Mouse (Mus musculus): ENCODE data around the gene Dab1. TPM values are rescaled to one million over a fixed set of nuclear protein-coding genes. Genes with fewer than 3 reads are reported as not detected.

The Dab1 gene
- polyA plus RNA-seq, 1 experiment from 2014 or later: 55.4 TPM

DNA sequence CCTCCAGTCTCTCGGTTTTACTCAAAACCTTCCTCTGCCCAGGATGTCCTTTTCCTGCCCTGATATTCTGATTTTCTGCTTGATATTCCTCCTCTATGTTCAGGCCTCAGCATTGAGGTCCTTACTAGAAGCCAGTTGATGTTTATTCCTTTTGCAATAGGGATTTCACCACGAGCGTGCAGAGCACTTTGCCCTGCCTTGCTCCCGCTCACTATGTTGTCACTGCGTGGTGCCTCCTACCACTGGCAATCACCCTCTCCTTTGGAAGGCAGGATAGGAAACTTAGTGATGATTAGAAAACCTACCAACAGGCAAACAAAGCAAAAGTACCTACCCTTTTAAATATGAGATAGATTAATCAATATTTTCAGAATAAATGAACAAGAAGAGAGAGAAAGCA lies 1160.3 kb downstream of the Dab1 start:
- DNase-seq (ENCODE audit: low spot score): no peak
- H3K27me3 ChIP-seq (ENCODE audit: control insufficient read depth, insufficient read depth, low read length): no peaks in the 10 kb centered on the region
- WGBS: 80% methylated on average over 5 of the region's 5 CpGs
- ATAC-seq (ENCODE audit: low FRiP score): no peak
- H3K27ac ChIP-seq (ENCODE audit: low read depth, low read length): no peak overlapping the region
- H3K9me3 ChIP-seq (ENCODE audit: control insufficient read depth, low read length): no peaks in the 10 kb centered on the region
- no peaks in the 10 kb centered on the region for H3K4me1 ChIP-seq (replicated peaks; ENCODE audit: control insufficient read depth, insufficient read depth, low read length)
- H3K9ac ChIP-seq (ENCODE audit: low read depth, low read length): no peak overlapping the region
- no peak overlapping the region for H3K4me3 ChIP-seq (ENCODE audit: low read depth, low read length)
- H3K36me3 ChIP-seq (ENCODE audit: control insufficient read depth, insufficient read depth, low read length): no peaks in the 10 kb centered on the region
- no peak overlapping the region for H3K4me2 ChIP-seq (replicated peaks; ENCODE audit: low read depth, low read length)

DNA sequence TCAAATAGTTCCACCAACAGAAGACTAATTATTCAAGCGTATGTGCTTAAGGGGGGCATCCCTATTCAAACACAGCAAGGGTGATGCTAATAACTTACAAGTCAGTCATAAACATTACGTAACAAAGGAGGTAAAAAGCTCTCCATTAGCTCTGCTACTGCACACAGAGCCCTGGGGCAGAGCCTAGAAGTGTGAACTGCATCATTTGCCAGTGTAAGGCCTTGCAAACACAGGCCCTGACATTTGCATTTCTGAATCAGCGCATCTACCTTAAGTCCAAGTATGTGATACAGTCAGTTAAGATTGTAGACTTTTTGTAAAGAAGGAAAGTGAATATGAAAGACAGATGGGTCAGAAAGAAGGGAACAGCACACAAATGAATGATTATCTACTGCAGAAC lies 1162.3 kb downstream of the Dab1 start:
- no peak overlapping the region for H3K4me3 ChIP-seq (ENCODE audit: low read depth, low read length)
- no peaks in the 10 kb centered on the region for H3K27me3 ChIP-seq (ENCODE audit: control insufficient read depth, insufficient read depth, low read length)
- 92% methylated on average over 3 of the region's 3 CpGs for WGBS
- DNase-seq (ENCODE audit: low spot score) (no peak), ATAC-seq (ENCODE audit: low FRiP score) (no peak)
- no peaks in the 10 kb centered on the region for H3K4me1 ChIP-seq (replicated peaks; ENCODE audit: control insufficient read depth, insufficient read depth, low read length)
- no peaks in the 10 kb centered on the region for H3K36me3 ChIP-seq (ENCODE audit: control insufficient read depth, insufficient read depth, low read length)
- H3K9me3 ChIP-seq (ENCODE audit: control insufficient read depth, low read length): no peaks in the 10 kb centered on the region
- H3K27ac ChIP-seq (ENCODE audit: low read depth, low read length): no peak overlapping the region
- no peak overlapping the region for H3K4me2 ChIP-seq (replicated peaks; ENCODE audit: low read depth, low read length)
- no peak overlapping the region for H3K9ac ChIP-seq (ENCODE audit: low read depth, low read length)

DNA sequence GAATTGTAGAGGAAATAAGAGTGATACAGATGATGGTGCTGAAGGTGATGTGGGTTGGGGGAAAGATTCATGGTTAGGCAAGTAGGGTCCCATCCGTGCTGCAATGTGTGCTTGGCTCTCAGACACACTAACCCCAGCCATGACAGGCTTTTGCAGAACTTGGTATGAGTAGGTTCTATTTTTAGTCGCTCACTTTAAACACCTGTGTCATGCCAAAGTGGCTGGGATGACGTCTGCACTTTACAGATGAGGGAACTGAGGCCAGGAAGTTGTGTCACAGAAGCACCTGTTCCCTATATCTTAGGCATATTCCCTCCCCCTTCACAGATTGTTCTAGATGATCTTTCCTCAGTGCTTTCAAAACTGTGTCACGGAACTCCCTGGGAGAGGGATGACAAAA lies 1163.2 kb downstream of the Dab1 start:
- no peak overlapping the region for H3K4me3 ChIP-seq (ENCODE audit: low read depth, low read length)
- H3K4me2 ChIP-seq (replicated peaks; ENCODE audit: low read depth, low read length): no peak overlapping the region
- no peaks in the 10 kb centered on the region for H3K9me3 ChIP-seq (ENCODE audit: control insufficient read depth, low read length)
- no peak for DNase-seq (ENCODE audit: low spot score)
- ATAC-seq (ENCODE audit: low FRiP score): no peak
- H3K27ac ChIP-seq (ENCODE audit: low read depth, low read length): no peak overlapping the region
- 85% methylated on average over 4 of the region's 4 CpGs for WGBS
- H3K9ac ChIP-seq (ENCODE audit: low read depth, low read length): no peak overlapping the region
- H3K4me1 ChIP-seq (replicated peaks; ENCODE audit: control insufficient read depth, insufficient read depth, low read length): no peaks in the 10 kb centered on the region
- no peaks in the 10 kb centered on the region for H3K27me3 ChIP-seq (ENCODE audit: control insufficient read depth, insufficient read depth, low read length)
- no peaks in the 10 kb centered on the region for H3K36me3 ChIP-seq (ENCODE audit: control insufficient read depth, insufficient read depth, low read length)

DNA sequence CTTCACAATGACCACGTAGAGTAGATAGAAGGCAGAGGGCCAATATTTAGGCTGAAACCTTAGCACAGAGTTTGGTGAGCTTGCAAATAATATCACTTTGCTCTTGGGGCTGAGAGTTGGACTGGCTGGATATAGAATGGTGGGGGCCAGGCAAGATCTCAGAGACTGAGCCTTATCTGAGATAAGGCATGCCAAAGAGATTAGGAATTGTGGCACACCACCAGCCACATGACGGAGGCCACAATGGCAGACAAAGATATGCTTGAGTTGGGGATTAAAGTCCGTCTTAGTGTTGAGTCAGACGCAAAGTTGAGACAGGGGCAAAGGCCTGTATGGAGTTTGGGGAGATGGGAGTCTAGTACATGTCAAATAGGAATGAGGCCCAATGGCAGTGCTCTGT lies 1173.0 kb downstream of the Dab1 start:
- Histone ChIP-seq H3K4me3 (ENCODE audit: low read depth, low read length) (no peak overlapping the region), H3K27ac (ENCODE audit: low read depth, low read length) (no peak overlapping the region), H3K9me3 (ENCODE audit: control insufficient read depth, low read length) (no peaks in the 10 kb centered on the region), H3K4me2 (replicated peaks; ENCODE audit: low read depth, low read length) (no peak overlapping the region), H3K36me3 (ENCODE audit: control insufficient read depth, insufficient read depth, low read length) (no peaks in the 10 kb centered on the region), H3K4me1 (replicated peaks; ENCODE audit: control insufficient read depth, insufficient read depth, low read length) (no peaks in the 10 kb centered on the region), H3K9ac (ENCODE audit: low read depth, low read length) (no peak overlapping the region), H3K27me3 (ENCODE audit: control insufficient read depth, insufficient read depth, low read length) (no peaks in the 10 kb centered on the region)
- DNase-seq (ENCODE audit: low spot score): no peak
- ATAC-seq (ENCODE audit: low FRiP score): no peak
- 93% methylated on average over 4 of the region's 4 CpGs for WGBS

Data from hindbrain, embryonic 11.5 days (tissue).